Mouse (Mus musculus) cerebellum, postnatal 25 days (tissue): ENCODE results near the gene H2-Q4.
"Not testable (repeated sequence)": the region's sequence is repeated elsewhere in the genome, so short reads cannot be mapped to it uniquely, and the experiment has no call there.

Experiments
- DNase-seq, 2 experiments: peaks; one replicate each; pipeline ENCODE4 v3.0.0; 2021; ENCODE audit warnings: mixed read lengths in 2 of 2

H2-Q4 gene

GRCm38 (mm10) chr17:35379369-35379728 lies at the start of gene H2-Q4:
Gene H2-Q4, plus strand, starts transcription at chr17:35379617.
- DNase-seq: peak; percentile 64 to 79

DNA sequence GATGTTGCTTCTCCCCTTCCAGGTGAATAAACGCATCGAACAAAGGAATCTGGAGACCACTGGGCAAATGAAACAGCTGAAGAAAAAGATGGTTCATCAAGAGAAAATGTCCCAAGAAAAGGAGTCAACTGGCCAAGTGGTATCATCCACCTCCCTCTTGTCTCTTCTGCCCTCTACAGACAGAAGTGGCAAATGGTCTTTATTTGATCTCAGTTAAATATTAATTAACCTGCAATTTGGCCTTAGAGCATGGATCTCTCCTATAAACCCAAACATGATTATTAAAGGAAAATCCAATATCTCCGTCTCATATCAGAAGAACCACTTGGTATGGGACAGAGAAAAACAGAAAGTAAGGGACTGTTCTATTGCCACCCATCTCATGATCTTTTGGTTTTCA lies 49.7 kb upstream of the H2-Q4 start:
- not testable (repeated sequence) for DNase-seq

- not testable (repeated sequence) for DNase-seq
Measured at GRCm38 (mm10) chr17:35331546-35331945, 47.9 kb upstream of the H2-Q4 start.

GRCm38 (mm10) chr17:35342071-35342671 lies 37.2 kb upstream of the H2-Q4 start, which contains the start of gene H2-Q2:
Gene H2-Q2, plus strand, starts transcription at chr17:35342242.
- DNase-seq: no peak

DNA sequence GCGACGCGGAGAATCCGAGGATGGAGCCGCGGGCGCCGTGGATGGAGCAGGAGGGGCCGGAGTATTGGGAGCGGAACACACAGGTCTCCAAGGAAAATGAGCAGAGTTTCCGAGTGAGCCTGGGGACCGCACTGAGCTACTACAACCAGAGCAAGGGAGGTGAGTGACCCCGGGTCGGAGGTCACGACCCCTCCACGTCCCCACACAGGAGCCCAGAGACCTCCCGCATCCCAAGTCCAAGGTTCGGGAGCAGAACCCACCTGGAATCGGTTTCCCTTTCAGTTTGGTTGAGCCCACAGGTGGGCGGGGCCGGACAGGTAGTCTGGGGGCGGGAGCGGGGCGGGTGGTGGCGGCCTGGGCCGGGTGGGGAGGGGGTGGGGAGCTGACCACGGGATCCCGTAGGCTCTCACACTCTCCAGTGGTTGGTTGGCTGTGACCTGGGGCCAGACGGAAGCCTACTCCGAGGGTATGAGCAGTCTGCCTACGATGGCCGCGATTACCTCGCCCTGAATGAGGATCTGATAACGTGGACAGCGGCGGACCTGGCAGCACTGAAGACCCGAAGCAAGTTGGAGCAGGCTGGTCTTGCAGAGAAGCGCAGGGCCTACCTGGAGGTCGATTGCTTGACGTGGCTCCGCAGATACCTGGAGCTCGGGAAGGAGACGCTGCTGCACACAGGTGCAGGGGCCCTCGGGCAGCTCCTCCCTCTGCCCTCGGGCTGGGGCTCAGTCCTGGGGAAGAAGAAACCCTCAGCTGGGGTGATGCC lies 36.5 kb upstream of the H2-Q4 start:
- no peak for DNase-seq

DNA sequence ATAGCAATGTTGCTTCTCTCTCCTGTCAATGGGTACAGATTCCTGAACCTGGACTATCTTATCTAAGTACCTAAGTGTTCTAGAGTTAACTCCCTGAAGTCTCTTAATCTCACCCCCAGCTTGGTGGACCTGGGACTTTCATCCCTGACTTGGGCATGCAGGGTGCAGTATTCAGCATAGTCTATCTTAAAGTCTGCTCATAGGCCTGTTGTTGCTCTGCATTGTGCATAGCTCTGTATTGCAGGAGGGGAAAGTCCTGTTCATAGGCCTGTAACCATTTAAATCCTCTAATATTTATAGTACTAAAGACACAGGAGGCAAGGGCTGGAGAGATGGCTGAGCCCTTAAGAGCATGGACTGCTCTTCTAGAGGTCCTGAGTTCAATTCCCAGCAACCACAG lies 31.8 kb upstream of the H2-Q4 start:
- not testable (repeated sequence) for DNase-seq

- DNase-seq: not testable (repeated sequence)
Measured at GRCm38 (mm10) chr17:35353275-35353674, 26.1 kb upstream of the H2-Q4 start.

DNA sequence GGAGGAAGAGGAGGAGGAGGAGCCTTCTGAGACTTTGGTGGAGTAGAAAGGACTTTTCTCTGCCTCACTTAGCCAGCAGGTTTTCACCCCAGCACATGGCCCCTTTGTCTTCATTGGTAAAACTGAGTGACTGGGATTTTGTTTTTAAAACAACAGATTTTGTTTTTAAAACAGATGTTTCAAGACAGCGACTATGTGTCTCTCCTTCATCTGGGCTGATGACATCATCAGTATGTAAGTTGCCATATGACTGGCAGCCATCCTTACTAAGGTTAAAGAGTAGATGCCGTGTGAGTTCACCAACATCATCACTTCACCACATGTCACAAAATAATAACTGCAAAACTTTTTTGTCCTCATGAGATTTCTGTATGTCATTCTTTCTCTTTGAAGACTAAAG lies 25.3 kb upstream of the H2-Q4 start:
- DNase-seq: no peak

DNA sequence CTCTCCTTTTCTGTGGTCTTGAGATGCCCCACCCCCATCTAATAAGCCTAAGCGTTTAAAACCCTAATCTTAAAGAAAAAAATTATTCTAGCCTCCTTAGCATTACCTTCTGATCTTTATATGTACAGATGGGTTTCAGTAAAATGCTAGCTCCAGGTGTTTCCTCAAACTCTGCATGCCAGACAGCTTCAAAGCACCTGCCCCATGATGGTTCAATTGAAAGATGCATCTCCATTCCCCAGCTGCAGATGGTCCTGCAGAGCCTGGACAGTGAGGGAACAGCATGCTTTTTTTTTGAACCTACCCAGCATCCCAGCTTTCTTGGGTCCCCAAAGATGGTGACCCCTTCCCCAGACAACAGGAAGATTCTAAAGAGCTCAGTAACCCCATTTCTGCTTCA lies 22.3 kb upstream of the H2-Q4 start:
- no peak for DNase-seq

DNA sequence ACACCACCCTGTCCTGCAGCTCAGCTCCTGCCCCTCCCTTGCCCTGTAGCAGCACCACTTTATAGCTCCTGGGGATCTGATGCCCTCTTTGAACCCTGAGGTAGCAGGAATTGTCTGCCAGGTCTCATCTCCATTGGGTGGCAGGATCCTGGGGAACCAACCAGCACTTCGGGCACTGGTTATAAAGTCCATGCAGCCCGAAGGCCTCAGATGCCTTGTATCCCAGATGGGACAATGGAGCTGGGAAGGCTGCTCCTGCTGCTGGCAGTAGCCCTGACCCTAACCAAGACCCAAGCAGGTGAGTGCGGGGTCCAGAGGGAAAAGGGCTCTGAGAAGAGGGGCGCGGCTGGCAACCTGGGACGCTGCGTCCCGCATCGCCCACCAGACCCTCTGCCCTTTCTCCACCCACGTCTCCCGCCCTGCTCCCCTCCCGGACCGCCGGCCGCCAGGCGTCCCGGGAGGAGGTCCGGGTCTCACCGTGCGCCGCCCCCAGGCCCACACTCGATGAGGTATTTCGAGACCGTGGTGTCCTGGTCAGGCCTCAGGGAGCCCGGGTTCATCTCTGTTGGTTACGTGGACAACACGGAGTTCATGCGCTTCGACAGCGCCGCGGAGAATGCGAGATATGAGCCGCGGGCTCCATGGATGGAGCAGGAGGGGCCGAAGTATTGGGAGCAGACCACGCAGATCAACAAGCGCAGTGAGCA lies 20.5 kb upstream of the H2-Q4 start:
- DNase-seq: no peak

- no peak for DNase-seq
Measured at GRCm38 (mm10) chr17:35359470-35359862, 20.0 kb upstream of the H2-Q4 start.

DNA sequence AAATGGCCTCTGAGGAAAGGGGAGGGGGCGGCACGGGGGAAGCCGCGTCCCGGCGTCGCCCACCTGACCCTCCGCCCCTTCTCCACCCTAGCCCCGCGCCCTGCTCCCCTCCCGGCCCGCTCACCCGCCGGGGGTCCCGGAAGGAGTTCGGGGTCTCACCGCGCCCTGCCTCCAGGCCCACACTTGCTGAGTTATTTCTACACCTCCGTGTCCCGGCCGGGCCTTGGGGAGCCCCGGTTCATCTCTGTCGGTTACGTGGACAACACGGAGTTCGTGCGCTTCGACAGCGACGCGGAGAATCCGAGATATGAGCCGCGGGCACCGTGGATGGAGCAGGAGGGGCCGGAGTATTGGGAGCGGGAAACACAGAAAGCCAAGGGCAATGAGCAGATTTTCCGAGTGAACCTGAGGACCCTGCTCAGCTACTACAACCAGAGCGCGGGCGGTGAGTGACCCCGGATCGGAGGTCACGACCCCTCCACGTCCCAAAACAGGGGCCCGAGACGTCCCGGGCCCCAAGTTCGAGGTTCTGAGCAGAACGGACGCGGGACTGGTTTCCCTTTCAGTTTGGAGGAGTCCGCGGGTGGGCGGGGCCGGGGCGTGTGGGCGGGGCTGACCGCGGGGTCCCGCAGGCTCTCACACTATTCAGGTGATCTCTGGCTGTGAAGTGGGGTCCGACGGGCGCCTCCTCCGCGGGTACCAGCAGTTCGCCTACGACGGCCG lies 473 bp downstream of the H2-Q4 start:
- DNase-seq: peak in 1 of 2 experiments; percentile 18

DNA sequence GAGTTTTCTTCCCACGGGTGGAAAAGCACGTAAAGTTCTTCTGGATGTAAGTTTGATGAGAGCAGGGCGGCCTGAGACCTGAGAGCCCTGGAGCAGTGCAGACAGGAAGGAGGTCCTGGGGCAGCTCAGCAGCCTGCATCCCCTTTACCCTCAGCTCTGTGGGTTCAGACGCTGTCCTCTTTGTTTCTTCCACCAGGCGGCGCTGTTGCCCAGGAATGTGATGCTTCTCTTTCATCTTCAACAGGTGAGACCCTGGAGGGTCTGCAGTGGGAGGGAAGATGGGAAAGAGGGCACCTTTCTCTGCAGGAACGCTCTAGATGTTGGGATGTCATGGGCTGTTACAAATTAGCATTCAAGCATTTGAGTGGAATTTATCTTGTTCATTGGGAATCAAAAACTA lies 10.4 kb downstream of the H2-Q4 start:
- DNase-seq: peak in 1 of 2 experiments; percentile 13

GRCm38 (mm10) chr17:35392671-35393070 lies 13.3 kb downstream of the H2-Q4 start:
- not testable (repeated sequence) for DNase-seq

DNA sequence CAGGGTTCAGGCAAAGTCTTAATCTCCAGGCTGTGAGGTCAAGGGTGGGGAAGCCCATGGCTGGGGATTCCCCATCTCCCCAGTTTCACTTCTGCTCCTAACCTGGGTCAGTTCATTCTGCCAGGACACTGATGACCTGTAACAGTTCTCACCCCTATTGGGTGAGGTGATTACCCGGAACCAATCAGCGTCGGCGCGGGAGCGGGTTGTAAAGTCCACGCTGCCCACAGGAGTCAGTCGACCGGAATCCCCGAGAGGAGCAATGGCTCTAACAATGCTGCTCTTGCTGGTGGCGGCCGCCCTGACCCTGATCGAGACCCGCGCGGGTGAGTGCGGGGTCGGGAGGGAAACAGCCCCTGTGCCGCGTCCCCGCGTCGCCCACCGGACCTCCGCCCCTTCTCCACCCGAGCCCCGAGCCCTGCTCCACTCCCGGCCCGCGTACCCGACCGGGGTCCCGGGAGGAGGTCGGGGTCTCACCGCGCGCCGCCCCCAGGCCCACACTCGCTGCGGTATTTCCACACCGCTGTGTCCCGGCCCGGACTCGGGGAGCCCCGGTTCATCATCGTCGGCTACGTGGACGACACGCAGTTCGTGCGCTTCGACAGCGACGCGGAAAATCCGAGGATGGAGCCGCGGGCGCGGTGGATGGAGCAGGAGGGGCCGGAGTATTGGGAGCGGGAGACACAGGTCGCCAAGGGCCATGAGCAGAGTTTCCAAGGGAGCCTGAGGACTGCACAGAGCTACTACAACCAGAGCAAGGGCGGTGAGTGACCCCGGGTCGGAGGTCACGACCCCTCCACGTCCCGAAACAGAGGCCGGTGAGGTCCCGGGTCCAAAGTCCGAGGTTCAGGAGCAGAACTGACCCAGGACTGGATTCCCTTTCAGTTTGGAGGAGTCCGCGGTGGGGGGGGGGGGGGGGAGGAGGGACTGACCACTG lies 14.7 kb downstream of the H2-Q4 start:
- not testable (repeated sequence) for DNase-seq

GRCm38 (mm10) chr17:35396956-35397355 lies 17.5 kb downstream of the H2-Q4 start:
- DNase-seq: not testable (repeated sequence)

DNA sequence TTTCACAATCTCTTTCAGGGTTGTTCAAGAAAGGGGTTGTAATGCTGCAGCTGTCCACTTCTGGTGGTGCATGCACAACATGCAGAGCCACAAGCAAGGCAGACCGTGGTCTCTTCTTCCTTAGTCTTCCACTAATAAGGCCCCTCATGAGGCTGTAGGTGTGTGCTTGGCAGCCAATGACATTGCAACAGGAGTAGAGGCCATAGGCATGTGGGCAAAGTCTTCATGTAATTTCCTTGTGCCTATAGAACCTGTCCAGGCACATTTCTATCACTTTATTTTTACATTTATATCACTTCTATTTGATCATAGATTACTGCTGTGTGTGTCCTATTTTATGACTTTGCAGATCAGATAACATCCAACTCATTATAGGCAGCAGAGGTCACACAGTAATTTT lies 33.6 kb downstream of the H2-Q4 start:
- DNase-seq: not testable (repeated sequence)

DNA sequence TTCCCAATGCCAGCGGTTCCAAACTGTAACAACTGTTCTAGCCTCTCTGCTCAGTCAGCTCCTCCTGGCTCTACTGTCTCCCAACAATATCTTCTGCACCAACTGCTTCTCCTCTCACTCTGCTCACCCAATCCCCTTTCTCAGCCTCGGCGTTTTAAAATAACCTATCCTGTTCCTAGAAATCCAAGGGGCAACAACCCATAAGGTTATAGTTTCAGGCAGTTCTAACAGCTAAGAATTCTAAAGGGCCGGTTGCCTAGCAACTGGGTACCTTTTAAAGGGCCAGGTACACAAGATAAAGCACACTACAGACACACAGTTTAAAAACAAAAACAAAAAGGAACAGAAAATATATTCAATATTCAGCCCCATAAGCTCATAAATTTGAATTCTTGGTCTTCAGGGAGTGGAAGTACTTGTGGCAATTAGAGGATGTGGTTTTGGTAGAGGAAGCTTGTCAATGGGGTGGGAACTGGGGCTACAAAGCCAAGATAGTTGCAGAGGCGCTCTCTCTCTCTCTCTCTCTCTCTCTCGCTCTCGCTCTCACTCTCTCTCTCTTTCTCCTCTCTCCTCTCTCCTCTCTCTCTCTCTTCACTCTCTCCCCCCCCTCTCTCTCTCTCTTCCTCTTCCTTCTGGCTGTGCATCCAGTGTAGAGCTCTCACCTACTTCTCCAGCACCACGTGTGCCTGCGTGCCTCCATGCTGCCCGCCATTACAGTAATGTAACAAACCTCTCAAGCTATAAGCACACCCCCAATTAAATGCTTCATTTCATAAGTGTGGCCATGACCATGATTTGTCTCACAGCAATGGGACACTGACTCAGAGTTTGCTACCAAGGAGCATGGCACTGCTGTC lies 36.1 kb downstream of the H2-Q4 start:
- DNase-seq: not testable (repeated sequence)

- no peak for DNase-seq
Measured at GRCm38 (mm10) chr17:35418772-35419171, 39.4 kb downstream of the H2-Q4 start.

- DNase-seq: not testable (repeated sequence)
Measured at GRCm38 (mm10) chr17:35419564-35419963, 40.1 kb downstream of the H2-Q4 start.
